Mouse (Mus musculus) duodenum, adult 2 months (tissue): Measurements from ENCODE around the gene Rpl28. TPM values are rescaled to one million over a fixed set of nuclear protein-coding genes. Genes with fewer than 3 reads are reported as not detected.

ENCODE experiments used
- polyA plus RNA-seq: library from polyadenylated mRNA; depleted of rRNA; stranded (reverse); fragments of >200 nt; gene quantifications from 2 replicates; pipeline ENCODE4 v1.2.3, GENCODE M21; 2012; ENCODE audit warnings: low replicate concordance; rRNA removed

The Rpl28 gene
- polyA plus RNA-seq: 347 and 393 TPM in 2 replicates

GRCm38 (mm10) chr7:4792278-4793212, at the start of gene Rpl28:
TSS of gene Rpl28 (plus strand) at chr7:4792874.

GRCm38 (mm10) chr7:4752821-4753570, 39.7 kb upstream of the Rpl28 start, which contains the start of gene Cox6b2:
TSS of gene Cox6b2 (minus strand) at chr7:4753094.

GRCm38 (mm10) chr7:4771202-4771601, 21.5 kb upstream of the Rpl28 start, which contains the start of gene Fam71e2:
TSS of gene Fam71e2 (minus strand) at chr7:4771302.

GRCm38 (mm10) chr7:4782759-4783158, 9.9 kb upstream of the Rpl28 start, which contains the start of the genes Il11 and Tmem190:
TSS of gene Il11 (minus strand) at chr7:4782859.
TSS of gene Tmem190 (plus strand) at chr7:4782937.

GRCm38 (mm10) chr7:4789436-4789935, 3.2 kb upstream of the Rpl28 start, which contains the start of gene Tmem238:
TSS of gene Tmem238 (minus strand) at chr7:4789656.

GRCm38 (mm10) chr7:4812303-4813104, 19.8 kb downstream of the Rpl28 start, which contains the start of gene Ube2s:
TSS of gene Ube2s (minus strand) at chr7:4812590.

GRCm38 (mm10) chr7:4844245-4844916, 51.7 kb downstream of the Rpl28 start, which contains the start of gene Shisa7:
TSS of gene Shisa7 (minus strand) at chr7:4844696.

Other genes starting within 250 kb of the Rpl28 start
- 4.5 and 5.8 TPM in 2 replicates for gene Syt5, start 245.3 kb upstream of the Rpl28 start, polyA plus RNA-seq
- gene Ptprh, start 188.8 kb upstream of the Rpl28 start, polyA plus RNA-seq: 37.2 and 75.8 TPM in 2 replicates
- gene Tmem86b, start 161.5 kb upstream of the Rpl28 start, polyA plus RNA-seq: 185 and 471 TPM in 2 replicates
- 104 and 147 TPM in 2 replicates for gene Ppp6r1, start 133.9 kb upstream of the Rpl28 start, polyA plus RNA-seq
- 31.7 and 34.2 TPM in 2 replicates for gene Hspbp1, start 107.8 kb upstream of the Rpl28 start, polyA plus RNA-seq
- gene Brsk1, start 102.3 kb upstream of the Rpl28 start, polyA plus RNA-seq: 2.1 and 3.8 TPM in 2 replicates
- gene Tmem150b, start 67.6 kb upstream of the Rpl28 start, polyA plus RNA-seq: 44.7 and 105 TPM in 2 replicates
- gene Kmt5c, start 52.8 kb upstream of the Rpl28 start, polyA plus RNA-seq: 208 and 341 TPM in 2 replicates
- 8.1 and 47.7 TPM in 2 replicates for gene Cox6b2, start 39.8 kb upstream of the Rpl28 start, polyA plus RNA-seq
- gene Fam71e2, start 21.6 kb upstream of the Rpl28 start, polyA plus RNA-seq: not detected in 2 replicates
- gene Il11, start 10.0 kb upstream of the Rpl28 start, polyA plus RNA-seq: 0.21 and 0.53 TPM in 2 replicates
- not detected in 2 replicates for gene Tmem190, start 9.9 kb upstream of the Rpl28 start, polyA plus RNA-seq
- 245 and 842 TPM in 2 replicates for gene Tmem238, start 3.2 kb upstream of the Rpl28 start, polyA plus RNA-seq
- 184 and 256 TPM in 2 replicates for gene Ube2s, start 19.7 kb downstream of the Rpl28 start, polyA plus RNA-seq
- 0.19 and 3.1 TPM in 2 replicates for gene Shisa7, start 51.8 kb downstream of the Rpl28 start, polyA plus RNA-seq
- gene Isoc2b, start 77.4 kb downstream of the Rpl28 start, polyA plus RNA-seq: 31.8 and 33.1 TPM in 2 replicates
- gene Isoc2a, start 84.3 kb downstream of the Rpl28 start, polyA plus RNA-seq: 34.1 and 38.8 TPM in 2 replicates
- gene Gm36210, start 113.6 kb downstream of the Rpl28 start, polyA plus RNA-seq: not detected in 2 replicates
- gene Zfp628, start 122.3 kb downstream of the Rpl28 start, polyA plus RNA-seq: 26.2 and 34.2 TPM in 2 replicates
- gene Nat14, start 129.2 kb downstream of the Rpl28 start, polyA plus RNA-seq: 8.4 and 8.7 TPM in 2 replicates
- 2.7 and 4.6 TPM in 2 replicates for gene Ssc5d, start 132.9 kb downstream of the Rpl28 start, polyA plus RNA-seq
- gene Sbk2, start 171.5 kb downstream of the Rpl28 start, polyA plus RNA-seq: not detected in 2 replicates
- gene Sbk3, start 178.3 kb downstream of the Rpl28 start, polyA plus RNA-seq: 0.02 TPM in 1 of 2 replicates, not detected in the other
- gene Zfp579, start 203.3 kb downstream of the Rpl28 start, polyA plus RNA-seq: 39.0 and 47.9 TPM in 2 replicates
- gene Zfp524, start 221.5 kb downstream of the Rpl28 start, polyA plus RNA-seq: 46.4 and 57.1 TPM in 2 replicates
- 24.9 and 25.9 TPM in 2 replicates for gene Fiz1, start 221.8 kb downstream of the Rpl28 start, polyA plus RNA-seq
- not detected in 2 replicates for gene Gm44973, start 222.6 kb downstream of the Rpl28 start, polyA plus RNA-seq
- gene Zfp865, start 227.5 kb downstream of the Rpl28 start, polyA plus RNA-seq: 29.9 and 32.6 TPM in 2 replicates
- 1.6 and 2.3 TPM in 2 replicates for gene Ccdc106, start 227.7 kb downstream of the Rpl28 start, polyA plus RNA-seq
- not detected in 2 replicates for gene 4632433K11Rik, start 241.2 kb downstream of the Rpl28 start, polyA plus RNA-seq
- 6.7 and 8.4 TPM in 2 replicates for gene Zfp784, start 245.6 kb downstream of the Rpl28 start, polyA plus RNA-seq